Mouse (Mus musculus) MEL (cell line): ENCODE measurements at regions not wholly inside any gene's neighbourhood (a gene's known extent, or its start where the extent isn't known, plus 50 kb on each side); places are given as distances from the start of the nearest gene placed in this dataset.

Experiments
- DNase-seq: peaks from one replicate; pipeline ENCODE4 v3.0.0; 2011; ENCODE audit warnings: low read depth, low spot score
- H3K27ac ChIP-seq: 2 replicates; pipeline ENCODE4 v1.5.1; 2012; ENCODE audit warnings: low read depth, mild to moderate bottlenecking, control low read depth, low read length, moderate library complexity; ENCODE audit not compliant: control insufficient read depth
- H3K27me3 ChIP-seq, 2 experiments: fragments of 150-350 bp in 1 of 2; sonication (generic) in 1 of 2; 2 replicates each; pipeline ENCODE4 v1.6.1; 2012; ENCODE audit warnings: low read length in 2 of 2, mild to moderate bottlenecking in 2 of 2, improper control_type of control experiment in 1 of 2, moderate library complexity in 1 of 2; ENCODE audit not compliant: insufficient read depth in 2 of 2, control insufficient read depth in 1 of 2
- H3K36me3 ChIP-seq, 2 experiments: 2 replicates each; pipeline ENCODE4 v1.6.1; 2012 to 2014; ENCODE audit warnings: low read length in 2 of 2, improper control_type of control experiment in 1 of 2, inconsistent platforms in 1 of 2, mild to moderate bottlenecking in 1 of 2; ENCODE audit not compliant: insufficient read depth in 2 of 2, control insufficient read depth in 1 of 2
- H3K4me1 ChIP-seq, 2 experiments: fragments of 150-350 bp in 1 of 2; sonication (generic) in 1 of 2; 2 replicates each; pipeline ENCODE4 v1.6.1; 2012; ENCODE audit warnings: low read length in 2 of 2, improper control_type of control experiment in 1 of 2, mild to moderate bottlenecking in 1 of 2; ENCODE audit not compliant: insufficient read depth in 2 of 2, control insufficient read depth in 1 of 2
- H3K4me3 ChIP-seq, 2 experiments: fragments of 150-350 bp in 1 of 2; sonication (generic) in 1 of 2; 2 replicates each; pipeline ENCODE4 v1.5.1; 2012; ENCODE audit warnings: low read depth in 2 of 2, low read length in 2 of 2, mild to moderate bottlenecking in 2 of 2, moderate library complexity in 2 of 2, control low read depth in 1 of 2, improper control_type of control experiment in 1 of 2; ENCODE audit not compliant: control insufficient read depth in 1 of 2, insufficient read depth in 1 of 2
- H3K79me2 ChIP-seq: 2 replicates; pipeline ENCODE4 v1.6.1; 2012; ENCODE audit warnings: mild to moderate bottlenecking, low read length, moderate library complexity; ENCODE audit not compliant: control insufficient read depth, poor library complexity, insufficient read depth
- H3K9ac ChIP-seq: 2 replicates; pipeline ENCODE4 v1.6.1; 2012; ENCODE audit warnings: low read depth, mild to moderate bottlenecking, control low read depth, low read length, moderate library complexity; ENCODE audit not compliant: control insufficient read depth, poor library complexity, severe bottlenecking
- H3K9me3 ChIP-seq: fragments of 150-350 bp; sonication (generic); replicated peaks from 2 replicates; pipeline ENCODE4 v1.6.1; 2012; ENCODE audit warnings: mild to moderate bottlenecking, low read length, improper control_type of control experiment, moderate library complexity; ENCODE audit not compliant: insufficient read depth
- EP300 ChIP-seq, 2 experiments: IDR thresholded peaks; 2 replicates each; pipeline ENCODE4 v1.6.1; 2011; ENCODE audit warnings: improper control_type of control experiment in 2 of 2, low read length in 2 of 2, low read depth in 1 of 2, mild to moderate bottlenecking in 1 of 2
- ETS1 ChIP-seq: IDR thresholded peaks from 2 replicates; pipeline ENCODE4 v1.6.1; 2012; ENCODE audit warnings: low read depth, mild to moderate bottlenecking, inconsistent platforms, low read length, improper control_type of control experiment, moderate library complexity
- GATA1 ChIP-seq: IDR thresholded peaks from 2 replicates; pipeline ENCODE4 v1.6.1; 2011; ENCODE audit warnings: low read depth, low read length, improper control_type of control experiment
- MEF2A ChIP-seq: IDR thresholded peaks from 2 replicates; pipeline ENCODE4 v1.6.1; 2014; ENCODE audit warnings: low read depth, mild to moderate bottlenecking, inconsistent platforms, low read length, improper control_type of control experiment; ENCODE audit not compliant: poor library complexity, insufficient replicate concordance, severe bottlenecking; ENCODE audit errors: extremely low read depth
- RAD21 ChIP-seq: IDR thresholded peaks from 2 replicates; pipeline ENCODE4 v1.6.1; 2011; ENCODE audit warnings: mild to moderate bottlenecking, low read depth, low read length, improper control_type of control experiment

DNA sequence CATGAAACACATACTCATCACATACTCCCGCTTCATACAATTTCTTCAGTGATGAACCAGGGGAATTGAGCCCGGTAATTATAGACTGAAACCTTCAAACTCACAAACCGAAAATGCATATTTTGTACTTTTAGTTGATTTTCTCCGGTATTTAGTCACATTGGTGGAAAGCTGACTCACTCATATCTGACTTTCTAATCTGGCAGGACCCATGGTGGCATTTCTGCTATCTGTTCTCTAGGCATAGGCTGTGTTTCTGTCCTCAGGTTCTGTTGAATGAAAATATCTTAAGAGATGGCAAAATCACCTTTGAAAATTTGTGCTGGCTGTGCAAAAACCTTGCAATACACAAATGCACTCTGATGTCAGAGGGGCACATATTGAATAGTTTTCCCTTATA, 1126.6 kb downstream of the Diaph2 start:
- peak; percentile 43 for DNase-seq
- Histone ChIP-seq H3K9ac (no peak overlapping the region), H3K4me3 (no peak overlapping the region), H3K9me3 (no peaks in the 10 kb centered on the region), H3K4me1 (peaks cover 9 to 11% of the 10 kb centered on the region in 2 experiments; a peak in 3 of 4 replicates), H3K27ac (no peak overlapping the region), H3K27me3 (no peaks in the 10 kb centered on the region), H3K36me3 (peaks cover 0 to 18% of the 10 kb centered on the region in 2 experiments; a peak in 2 of 4 replicates), H3K79me2 (no peaks in the 10 kb centered on the region)
- no peak for TF ChIP-seq RAD21
- TF ChIP-seq EP300 (IDR thresholded peaks at IDR 0.05; ENCODE audit: low read depth in 1 of 2, low read length in 2 of 2) = peak; percentile 21 to 72; a peak in 3 of 4 replicates
- TF ChIP-seq ETS1 = peak; percentile 44
- TF ChIP-seq MEF2A = no peak
- TF ChIP-seq GATA1 = peak; percentile 70; the same call in 1 of the 2 replicates
